Mouse (Mus musculus) heart, embryonic 11.5 days (tissue): ENCODE measurements around the gene Gabrg2. TPM values are rescaled to one million over a fixed set of nuclear protein-coding genes. Genes with fewer than 3 reads are reported as not detected.

ENCODE experiments used
- ATAC-seq: fragments of 200-750 bp; cut with Nextera tagmentation; replicated peaks from 2 replicates; pipeline ENCODE4 v1.8.0; 2017; ENCODE audit warnings: moderate library complexity; ENCODE audit not compliant: insufficient number of reproducible peaks, low FRiP score, low TSS enrichment
- H3K27ac ChIP-seq: fragments of 300-500 bp; sonication (generic); 2 replicates; pipeline ENCODE4 v1.5.1; 2014; ENCODE audit warnings: mild to moderate bottlenecking, low read depth, low read length
- H3K27me3 ChIP-seq: fragments of 300-500 bp; sonication (generic); 2 replicates; pipeline ENCODE4 v1.6.1; 2014; ENCODE audit warnings: mild to moderate bottlenecking, low read length, mixed read lengths; ENCODE audit not compliant: control insufficient read depth, insufficient read depth
- H3K36me3 ChIP-seq: fragments of 300-500 bp; sonication (generic); 2 replicates; pipeline ENCODE4 v1.6.1; 2014; ENCODE audit warnings: mild to moderate bottlenecking, low read length, moderate library complexity, mixed read lengths; ENCODE audit not compliant: control insufficient read depth, insufficient read depth
- H3K4me1 ChIP-seq: fragments of 300-500 bp; sonication (generic); 2 replicates; pipeline ENCODE4 v1.6.1; 2014; ENCODE audit warnings: low read length; ENCODE audit not compliant: control insufficient read depth, insufficient read depth
- H3K4me2 ChIP-seq: fragments of 300-500 bp; sonication (generic); 2 replicates; pipeline ENCODE4 v1.6.1; 2014; ENCODE audit warnings: mild to moderate bottlenecking, moderate library complexity
- H3K4me3 ChIP-seq: fragments of 300-500 bp; sonication (generic); 2 replicates; pipeline ENCODE4 v1.5.1; 2014; ENCODE audit warnings: low read depth, low read length
- H3K9ac ChIP-seq: fragments of 300-500 bp; sonication (generic); 2 replicates; pipeline ENCODE4 v1.6.1; 2014; ENCODE audit warnings: mild to moderate bottlenecking, low read depth, low read length, moderate library complexity
- H3K9me3 ChIP-seq: fragments of 300-500 bp; sonication (generic); replicated peaks from 2 replicates; pipeline ENCODE4 v1.6.1; 2016; ENCODE audit warnings: low read length; ENCODE audit not compliant: control insufficient read depth
- WGBS: fragments of 180-500 bp; shearing (Covaris S2); extraction: QIAGEN DNeasy Blood & Tissue Kit; methylation state at CpG from one replicate; pipeline ENCODE4 v1.1.7; 2014; ENCODE audit not compliant: insufficient replicate concordance; 5-methylcytosine and 5-hydroxymethylcytosine counted together
- polyA plus RNA-seq: library from polyadenylated mRNA; unstranded; fragments of >200 nt; fragmentation: Nextera tagmentation; extraction: Ambion mirVana; gene quantifications from 2 replicates; pipeline ENCODE4 v1.2.1, GENCODE M21; 2014

The Gabrg2 gene
- 0.09 TPM in 1 of 2 replicates, not detected in the other for polyA plus RNA-seq

DNA sequence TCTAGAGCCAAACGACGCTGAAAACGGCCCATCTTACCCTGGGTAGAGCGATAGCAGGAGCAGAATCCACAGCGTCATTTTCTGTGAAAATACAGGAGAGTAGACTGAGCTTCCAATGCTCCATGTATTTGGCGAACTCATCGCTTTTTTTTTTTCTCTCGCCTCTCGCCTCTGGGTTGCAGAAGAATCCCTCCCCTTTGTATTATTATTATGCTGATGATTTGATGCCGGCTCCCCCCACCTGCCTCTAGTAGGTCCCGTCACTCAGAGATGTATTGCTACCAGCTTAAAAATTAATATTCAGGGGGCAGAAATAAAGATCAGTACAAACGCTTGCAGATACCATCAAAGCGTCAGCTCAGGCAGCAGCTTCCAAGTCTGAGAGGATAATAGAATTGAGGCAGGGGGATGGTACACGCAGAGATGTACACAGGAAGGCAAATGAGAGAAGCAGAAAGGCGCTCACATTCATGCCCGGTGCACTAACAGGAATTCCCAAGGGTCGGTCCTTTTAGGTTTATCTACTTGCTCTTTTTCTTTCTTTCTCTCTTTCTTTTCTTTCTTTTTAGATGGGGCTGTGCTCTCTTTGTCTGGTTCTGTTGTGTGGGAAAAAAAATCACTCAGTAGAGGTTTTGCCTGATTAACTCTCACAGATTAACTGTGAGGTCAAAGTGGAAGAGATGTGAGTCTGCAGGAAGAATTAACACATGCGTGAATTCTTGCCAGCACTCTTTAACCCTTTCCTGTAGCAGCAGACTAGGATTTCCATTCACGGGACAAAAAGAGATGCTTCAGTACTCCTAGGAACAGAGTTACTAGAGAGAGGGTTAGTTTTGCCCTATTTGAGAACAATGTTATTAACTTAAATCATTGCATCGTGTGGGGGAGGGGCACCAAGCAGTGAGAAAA lies at the start of gene Gabrg2:
Gene Gabrg2 (minus strand): TSS at position 668 of the 909 bp plus-strand sequence.
- no peaks in the 10 kb centered on the region for H3K9me3 ChIP-seq
- no peak within 1 kb of the TSS for H3K9ac ChIP-seq
- H3K27ac ChIP-seq = no peak within 1 kb of the TSS
- H3K27me3 ChIP-seq = 0 out of 2 replicates have a peak, but pooled peaks cover 5% of the 10 kb centered on the region
- H3K4me1 ChIP-seq = no peaks in the 10 kb centered on the region
- no peak within 1 kb of the TSS for H3K4me2 ChIP-seq
- no peak within 1 kb of the TSS for H3K4me3 ChIP-seq
- no peak for ATAC-seq
- WGBS = 12% methylated on average over 20 of the region's 20 CpGs
- no peaks in the 10 kb centered on the region for H3K36me3 ChIP-seq

DNA sequence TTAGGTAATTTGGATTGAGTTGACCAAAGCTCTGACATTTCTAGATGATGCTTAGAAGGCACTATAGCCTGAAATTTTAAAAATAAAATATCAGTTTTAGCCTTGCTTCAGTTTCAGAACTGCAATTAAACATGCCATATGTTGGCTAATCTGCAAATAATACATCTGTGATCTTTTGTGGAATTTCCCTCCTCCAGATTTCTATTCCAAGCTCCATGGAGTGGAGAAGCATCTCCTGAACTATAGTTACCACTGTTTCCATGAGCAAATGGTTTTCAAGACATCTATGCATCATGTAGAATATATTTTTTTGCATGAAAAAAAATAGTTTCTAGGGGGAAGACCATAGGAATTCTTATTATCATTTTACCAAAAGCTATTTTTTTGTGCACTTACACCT lies 47.5 kb upstream of the Gabrg2 start:
- Histone ChIP-seq H3K4me1 (no peaks in the 10 kb centered on the region), H3K4me2 (no peak overlapping the region), H3K36me3 (no peaks in the 10 kb centered on the region), H3K9ac (no peak overlapping the region), H3K27ac (no peak overlapping the region), H3K4me3 (no peak overlapping the region), H3K27me3 (no peaks in the 10 kb centered on the region), H3K9me3 (no peaks in the 10 kb centered on the region)
- no peak for ATAC-seq

GRCm38 (mm10) chr11:41999468-41999881 lies 1.2 kb downstream of the Gabrg2 start:
- Histone ChIP-seq H3K27me3 (0 out of 2 replicates have a peak, but pooled peaks cover 5% of the 10 kb centered on the region), H3K27ac (no peak overlapping the region), H3K4me3 (no peak overlapping the region), H3K9me3 (no peaks in the 10 kb centered on the region), H3K4me2 (no peak overlapping the region), H3K36me3 (no peaks in the 10 kb centered on the region), H3K4me1 (no peaks in the 10 kb centered on the region), H3K9ac (no peak overlapping the region)
- no peak for ATAC-seq
- WGBS = 5% methylated on average over 7 of the region's 7 CpGs

DNA sequence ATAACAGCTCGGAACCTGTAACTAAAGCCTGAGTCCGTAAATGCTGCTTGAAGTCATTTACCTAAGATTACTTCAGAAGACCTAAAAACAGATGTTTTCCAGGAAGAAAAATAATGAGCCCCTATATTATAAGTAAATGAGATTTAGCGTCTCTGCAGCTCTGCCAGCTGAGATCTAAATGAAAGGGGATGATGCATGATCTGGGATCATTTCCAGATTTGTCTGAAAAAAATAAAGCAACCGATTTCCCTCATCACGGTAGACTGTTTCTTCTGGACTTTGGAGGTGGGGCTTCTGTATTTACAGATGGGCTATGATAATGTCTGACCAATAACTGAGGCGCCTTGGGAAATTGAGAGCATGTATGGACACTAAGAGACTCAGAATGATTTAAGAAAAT lies 20.5 kb downstream of the Gabrg2 start:
- Histone ChIP-seq H3K27me3 (no peaks in the 10 kb centered on the region), H3K9ac (no peak overlapping the region), H3K4me3 (no peak overlapping the region), H3K4me1 (no peaks in the 10 kb centered on the region), H3K4me2 (no peak overlapping the region), H3K9me3 (no peaks in the 10 kb centered on the region), H3K36me3 (no peaks in the 10 kb centered on the region), H3K27ac (no peak overlapping the region)
- WGBS = 79% methylated on average over 6 of the region's 6 CpGs
- no peak for ATAC-seq

DNA sequence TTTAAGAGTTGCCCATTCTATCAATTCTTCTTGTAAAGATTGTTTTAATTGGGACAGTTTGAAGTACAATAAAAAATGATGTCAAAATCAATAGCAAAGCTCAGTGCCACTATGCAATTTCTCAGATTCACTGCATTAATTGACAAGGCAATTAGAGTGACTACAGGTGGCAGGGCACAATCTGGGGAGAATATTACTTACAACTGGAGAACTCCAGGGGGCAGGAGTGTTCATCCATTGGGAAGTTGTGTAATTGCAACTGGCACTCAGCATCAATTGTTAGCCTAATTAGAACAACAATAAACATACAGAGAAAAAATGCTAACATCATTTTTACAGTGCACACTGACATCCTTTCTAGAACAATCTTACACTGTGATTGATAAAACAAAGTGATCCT lies 32.1 kb downstream of the Gabrg2 start:
- H3K9ac ChIP-seq = no peak overlapping the region
- no peaks in the 10 kb centered on the region for H3K9me3 ChIP-seq
- no peak for ATAC-seq
- no peaks in the 10 kb centered on the region for H3K4me1 ChIP-seq
- no peak overlapping the region for H3K4me3 ChIP-seq
- H3K27ac ChIP-seq = no peak overlapping the region
- H3K4me2 ChIP-seq = no peak overlapping the region
- no peaks in the 10 kb centered on the region for H3K36me3 ChIP-seq
- no peaks in the 10 kb centered on the region for H3K27me3 ChIP-seq

GRCm38 (mm10) chr11:41962706-41963105 lies 38.0 kb downstream of the Gabrg2 start:
- Histone ChIP-seq H3K27ac (no peak overlapping the region), H3K4me2 (no peak overlapping the region), H3K27me3 (no peaks in the 10 kb centered on the region), H3K4me3 (no peak overlapping the region), H3K9ac (no peak overlapping the region), H3K36me3 (no peaks in the 10 kb centered on the region), H3K4me1 (no peaks in the 10 kb centered on the region), H3K9me3 (no peaks in the 10 kb centered on the region)
- WGBS = 52% methylated on average over 8 of the region's 8 CpGs
- no peak for ATAC-seq

DNA sequence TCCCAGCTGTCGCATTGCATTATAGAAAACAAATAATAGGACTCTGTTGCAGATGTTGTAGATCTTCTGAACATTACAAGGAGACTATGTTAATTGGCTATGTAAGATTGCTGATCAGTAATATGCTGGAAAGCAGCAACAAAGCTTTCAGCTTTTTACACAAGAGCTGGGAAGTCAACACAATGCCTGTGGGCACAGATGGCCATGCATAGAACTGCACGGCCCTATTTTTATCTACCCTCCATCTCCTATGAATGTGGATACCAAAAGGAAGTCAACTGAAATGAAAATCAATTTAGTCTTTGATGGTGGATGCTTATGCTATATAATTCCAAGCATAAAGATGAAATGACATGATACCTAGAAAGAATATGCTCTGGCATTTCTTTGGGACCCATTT lies 47.1 kb downstream of the Gabrg2 start:
- Histone ChIP-seq H3K36me3 (no peaks in the 10 kb centered on the region), H3K9ac (no peak overlapping the region), H3K4me2 (no peak overlapping the region), H3K4me3 (no peak overlapping the region), H3K27ac (no peak overlapping the region), H3K27me3 (no peaks in the 10 kb centered on the region), H3K4me1 (no peaks in the 10 kb centered on the region), H3K9me3 (no peaks in the 10 kb centered on the region)
- 78% methylated on average over 2 of the region's 2 CpGs for WGBS
- no peak for ATAC-seq

DNA sequence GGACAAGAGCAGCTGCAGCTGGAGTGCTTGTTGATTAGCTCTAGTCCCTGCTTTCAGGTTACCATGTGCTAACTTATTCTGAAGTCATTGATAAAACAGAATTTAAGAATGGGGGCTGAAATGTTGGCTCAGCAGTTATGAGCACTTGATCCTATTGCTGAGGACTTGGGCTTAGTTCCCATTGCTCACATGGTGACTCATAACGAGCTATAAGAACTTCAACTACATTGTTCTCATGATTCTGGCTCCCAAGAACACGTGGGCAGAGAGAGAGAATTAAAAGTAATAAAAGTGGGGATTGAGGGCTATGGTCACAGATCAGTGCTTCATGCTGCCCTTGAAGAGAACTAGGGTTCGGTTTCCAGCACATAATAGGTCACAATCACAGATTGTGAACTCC lies 48.8 kb downstream of the Gabrg2 start:
- ATAC-seq = no peak
- H3K27ac ChIP-seq = no peak overlapping the region
- H3K36me3 ChIP-seq = no peaks in the 10 kb centered on the region
- 66% methylated on average over 3 of the region's 3 CpGs for WGBS
- no peaks in the 10 kb centered on the region for H3K9me3 ChIP-seq
- H3K4me1 ChIP-seq = no peaks in the 10 kb centered on the region
- no peak overlapping the region for H3K4me3 ChIP-seq
- no peak overlapping the region for H3K4me2 ChIP-seq
- no peaks in the 10 kb centered on the region for H3K27me3 ChIP-seq
- no peak overlapping the region for H3K9ac ChIP-seq

DNA sequence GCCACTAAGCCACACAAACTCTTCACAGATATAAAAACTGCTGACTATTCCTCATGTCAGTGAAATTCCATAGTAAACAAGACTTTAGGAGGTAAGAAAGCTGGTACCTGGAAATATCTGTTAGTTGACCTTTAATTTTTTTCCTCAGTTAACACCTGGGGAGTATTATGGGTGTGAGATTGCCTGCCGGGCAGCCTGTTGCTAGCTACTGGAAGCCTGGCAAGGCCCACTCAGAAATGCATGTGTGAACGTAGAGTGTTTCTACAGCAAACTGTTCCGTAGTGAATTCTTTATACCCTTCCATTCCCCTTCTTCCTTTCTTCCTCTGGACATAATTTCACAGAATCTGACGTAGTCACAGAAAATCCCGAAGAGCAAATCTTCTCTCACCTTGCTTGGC lies 55.2 kb downstream of the Gabrg2 start:
- no peak overlapping the region for H3K4me3 ChIP-seq
- H3K9ac ChIP-seq = no peak overlapping the region
- no peaks in the 10 kb centered on the region for H3K36me3 ChIP-seq
- no peaks in the 10 kb centered on the region for H3K9me3 ChIP-seq
- ATAC-seq = no peak
- 75% methylated on average over 5 of the region's 5 CpGs for WGBS
- no peaks in the 10 kb centered on the region for H3K4me1 ChIP-seq
- H3K4me2 ChIP-seq = no peak overlapping the region
- H3K27me3 ChIP-seq = no peaks in the 10 kb centered on the region
- no peak overlapping the region for H3K27ac ChIP-seq
